Mouse (Mus musculus): ENCODE results near the gene Pcgf6.
A peak's percentile ranks its signal among the peaks of the same experiment; 100 is the strongest.
"Not testable (repeated sequence)": the region's sequence is repeated elsewhere in the genome, so short reads cannot be mapped to it uniquely, and the experiment has no call there.

Gene Pcgf6

DNA sequence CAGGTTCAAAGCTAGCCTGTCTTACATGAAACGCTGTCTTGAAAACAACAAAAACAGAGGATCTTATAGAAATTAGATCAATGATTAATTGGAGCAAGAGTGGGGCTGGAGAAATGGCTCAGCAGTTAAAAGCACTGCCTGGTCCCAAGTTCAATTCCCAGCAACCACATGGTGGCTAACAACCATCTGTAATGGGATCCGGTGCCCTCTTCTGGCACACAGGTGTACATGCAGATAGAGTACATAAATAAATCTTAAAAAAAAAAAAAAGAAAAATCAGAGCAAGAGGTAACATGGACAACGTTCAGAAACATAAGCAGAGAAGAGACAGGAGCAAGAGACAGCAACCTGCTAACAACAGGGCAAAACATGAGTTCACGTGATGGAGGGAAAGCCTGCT is 24.2 kb downstream of the Pcgf6 start:
- DNase-seq (ENCODE audit: low spot score in 2 of 2) = no peak

DNA sequence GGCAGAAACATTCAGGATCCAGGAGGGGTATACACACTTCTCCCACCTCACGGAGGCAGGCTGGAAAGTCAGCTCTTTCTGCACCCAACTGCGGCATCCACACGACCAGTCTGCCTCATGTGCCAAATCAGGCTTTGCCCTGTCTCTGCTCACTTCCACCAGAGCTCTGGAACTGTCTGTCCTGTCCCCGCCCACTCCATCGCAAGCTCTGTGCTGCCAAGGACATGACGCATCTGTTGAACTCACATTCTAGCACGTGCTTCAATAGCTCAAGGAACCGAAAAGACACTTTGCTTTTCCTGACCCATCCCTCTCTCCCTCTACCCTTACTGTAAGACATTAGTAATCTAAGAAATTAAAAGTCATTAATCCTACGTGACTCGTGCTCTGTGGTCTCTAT is 25.8 kb downstream of the Pcgf6 start:
- DNase-seq (ENCODE audit: low spot score in 2 of 2) = no peak

DNA sequence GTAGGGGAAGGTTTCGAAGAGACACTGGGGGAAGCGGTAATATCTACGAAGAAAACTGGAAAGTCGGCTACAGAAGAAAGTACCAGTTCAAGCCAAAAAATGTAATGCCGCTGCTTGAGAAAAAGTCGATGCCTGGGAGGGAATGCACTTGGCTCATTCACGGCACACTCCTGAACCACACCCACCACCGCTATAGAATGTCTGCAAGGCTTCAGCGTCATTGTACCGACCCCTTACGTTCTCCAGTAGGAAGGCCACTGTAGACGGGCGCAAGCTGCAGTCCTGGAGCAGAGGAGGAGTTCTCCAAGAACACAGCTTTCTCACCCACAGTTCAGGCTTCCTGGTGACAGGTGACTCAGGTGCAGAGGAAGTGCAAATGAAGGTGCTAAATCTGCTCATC is 27.2 kb downstream of the Pcgf6 start:
- DNase-seq (ENCODE audit: low spot score in 2 of 2) = no peak

DNA sequence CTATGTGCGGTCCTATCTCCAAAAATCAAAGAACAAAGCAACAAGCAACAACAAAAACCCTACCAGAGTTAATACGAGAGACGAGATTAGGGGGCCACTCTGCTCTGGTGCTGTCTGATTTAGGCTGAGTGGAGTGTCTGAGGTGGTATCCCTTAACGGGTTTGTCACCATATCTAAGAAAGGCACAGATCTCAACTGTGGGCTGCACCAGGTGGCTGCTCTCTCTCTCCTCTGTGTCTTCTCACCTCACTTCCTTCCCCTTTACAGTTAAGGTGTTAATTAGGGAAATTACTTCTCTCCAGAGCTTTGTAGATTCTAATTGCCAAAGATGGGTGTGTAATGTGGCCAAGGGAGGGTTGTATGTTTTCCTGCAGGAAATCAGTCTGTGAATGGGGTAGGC is 28.0 kb downstream of the Pcgf6 start:
- DNase-seq (ENCODE audit: low spot score in 2 of 2) = no peak

DNA sequence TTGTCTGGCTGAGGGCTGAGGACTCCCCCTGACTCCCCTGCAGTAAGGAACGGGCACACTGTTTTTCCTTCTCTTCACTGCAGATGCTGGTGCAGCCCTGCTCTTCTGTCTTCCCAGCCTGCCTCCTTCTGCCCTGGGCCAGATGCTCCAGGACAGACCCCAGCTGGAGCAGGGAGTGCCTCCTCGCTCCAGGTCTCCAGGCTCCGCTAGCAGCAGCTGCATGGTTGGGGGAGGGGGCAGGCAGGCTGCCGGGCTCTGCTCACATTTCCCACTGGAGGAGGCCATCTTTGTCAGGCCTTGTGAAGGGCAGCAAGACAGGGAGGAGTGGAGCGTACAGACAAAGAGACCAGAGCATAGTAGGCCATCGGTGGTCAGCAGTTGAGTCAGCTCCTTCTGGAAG is 31.4 kb downstream of the Pcgf6 start:
- DNase-seq (ENCODE audit: low spot score in 2 of 2) = no peak

DNA sequence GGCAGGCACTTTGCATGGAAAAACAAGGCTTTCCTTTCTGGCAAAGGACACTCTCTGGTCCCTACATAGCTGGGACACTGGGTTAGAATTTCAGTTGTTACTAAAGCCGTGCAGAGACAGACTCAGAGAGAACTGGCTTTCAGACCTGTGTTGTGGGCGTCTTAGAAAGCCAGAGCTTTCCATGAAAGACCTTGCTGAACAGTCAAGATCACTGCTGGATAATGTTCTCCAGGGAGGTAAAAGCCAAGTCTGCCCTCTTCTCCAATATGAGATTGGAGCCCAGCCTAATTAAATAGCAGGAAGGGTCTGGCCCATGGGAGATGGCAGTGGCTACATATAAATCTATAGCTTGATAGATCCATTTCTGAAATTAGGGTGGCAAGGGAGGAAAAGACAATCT is 32.4 kb downstream of the Pcgf6 start:
- no peak for DNase-seq (ENCODE audit: low spot score in 2 of 2)

DNA sequence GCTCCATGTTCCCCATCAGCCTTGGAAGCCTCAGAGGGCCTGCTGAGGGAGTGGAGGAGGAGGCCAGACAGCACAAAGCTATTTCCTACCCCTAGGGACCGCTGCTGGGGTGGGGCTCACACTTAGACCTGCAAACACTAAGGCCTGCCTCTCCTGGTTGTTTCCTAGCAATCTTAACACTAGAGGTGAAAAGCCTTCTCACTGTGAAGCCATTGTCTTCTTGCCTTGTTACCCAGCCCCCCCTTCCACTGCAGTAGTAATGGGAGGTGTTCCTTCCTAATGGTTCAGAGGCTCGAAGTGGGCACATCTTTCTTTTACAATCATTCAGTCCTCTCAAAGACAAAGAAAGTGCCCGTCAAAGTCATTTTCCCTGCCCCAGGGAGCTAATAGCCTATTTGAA is 32.9 kb downstream of the Pcgf6 start:
- DNase-seq (ENCODE audit: low spot score in 2 of 2) = no peak

DNA sequence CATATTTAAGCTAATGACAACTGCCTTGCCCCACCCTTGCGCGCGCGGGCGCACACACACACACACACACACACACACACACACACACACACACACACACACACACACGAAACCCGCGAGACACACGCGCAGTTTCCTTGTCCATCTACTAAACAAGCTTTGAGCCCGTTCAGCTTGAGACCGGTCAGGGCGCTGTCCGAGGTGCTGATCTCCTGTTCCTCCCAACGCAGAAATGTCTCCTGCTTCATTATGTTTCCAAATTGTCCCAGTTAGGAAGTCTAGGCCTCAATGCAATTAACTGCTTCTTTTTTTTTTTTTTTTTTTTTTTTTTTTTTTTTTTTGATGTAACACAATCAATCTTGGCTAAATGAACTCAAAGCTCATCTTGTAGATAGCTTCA is 34.2 kb downstream of the Pcgf6 start:
- DNase-seq (ENCODE audit: low spot score in 2 of 2) = peak; percentile 25 to 26

DNA sequence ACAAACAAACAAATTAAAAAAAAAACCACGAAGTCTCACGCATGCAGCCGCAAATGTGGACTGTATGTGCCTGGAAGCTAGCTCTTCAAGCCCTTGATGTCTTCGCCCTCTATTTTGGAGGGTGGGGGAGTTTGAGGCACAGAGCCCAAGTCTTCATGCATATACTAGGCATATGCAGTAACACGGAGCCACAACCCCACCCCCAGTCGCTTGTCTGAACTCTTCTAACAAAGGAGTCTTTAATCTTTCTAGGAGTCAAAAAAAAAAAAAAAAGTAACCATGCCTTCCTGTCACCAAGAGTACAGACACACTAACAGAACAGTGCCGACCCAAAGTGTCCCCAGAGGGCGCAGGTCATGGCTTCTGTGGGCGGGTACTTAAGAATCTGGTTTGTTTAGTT is 34.7 kb downstream of the Pcgf6 start:
- no peak for DNase-seq (ENCODE audit: low spot score in 2 of 2)

DNA sequence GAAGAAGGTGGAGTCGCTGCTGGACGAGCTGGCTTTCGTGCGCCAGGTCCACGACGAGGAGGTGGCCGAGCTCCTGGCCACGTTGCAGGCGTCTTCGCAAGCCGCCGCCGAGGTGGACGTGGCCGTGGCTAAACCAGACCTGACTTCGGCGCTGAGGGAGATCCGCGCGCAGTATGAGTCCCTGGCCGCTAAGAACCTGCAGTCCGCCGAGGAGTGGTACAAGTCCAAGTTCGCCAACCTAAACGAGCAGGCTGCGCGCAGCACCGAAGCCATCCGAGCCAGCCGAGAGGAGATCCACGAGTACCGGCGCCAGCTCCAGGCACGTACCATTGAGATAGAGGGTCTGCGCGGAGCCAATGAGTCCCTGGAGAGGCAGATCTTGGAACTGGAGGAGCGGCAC is 35.3 kb downstream of the Pcgf6 start:
- no peak for DNase-seq (ENCODE audit: low spot score in 2 of 2)

DNA sequence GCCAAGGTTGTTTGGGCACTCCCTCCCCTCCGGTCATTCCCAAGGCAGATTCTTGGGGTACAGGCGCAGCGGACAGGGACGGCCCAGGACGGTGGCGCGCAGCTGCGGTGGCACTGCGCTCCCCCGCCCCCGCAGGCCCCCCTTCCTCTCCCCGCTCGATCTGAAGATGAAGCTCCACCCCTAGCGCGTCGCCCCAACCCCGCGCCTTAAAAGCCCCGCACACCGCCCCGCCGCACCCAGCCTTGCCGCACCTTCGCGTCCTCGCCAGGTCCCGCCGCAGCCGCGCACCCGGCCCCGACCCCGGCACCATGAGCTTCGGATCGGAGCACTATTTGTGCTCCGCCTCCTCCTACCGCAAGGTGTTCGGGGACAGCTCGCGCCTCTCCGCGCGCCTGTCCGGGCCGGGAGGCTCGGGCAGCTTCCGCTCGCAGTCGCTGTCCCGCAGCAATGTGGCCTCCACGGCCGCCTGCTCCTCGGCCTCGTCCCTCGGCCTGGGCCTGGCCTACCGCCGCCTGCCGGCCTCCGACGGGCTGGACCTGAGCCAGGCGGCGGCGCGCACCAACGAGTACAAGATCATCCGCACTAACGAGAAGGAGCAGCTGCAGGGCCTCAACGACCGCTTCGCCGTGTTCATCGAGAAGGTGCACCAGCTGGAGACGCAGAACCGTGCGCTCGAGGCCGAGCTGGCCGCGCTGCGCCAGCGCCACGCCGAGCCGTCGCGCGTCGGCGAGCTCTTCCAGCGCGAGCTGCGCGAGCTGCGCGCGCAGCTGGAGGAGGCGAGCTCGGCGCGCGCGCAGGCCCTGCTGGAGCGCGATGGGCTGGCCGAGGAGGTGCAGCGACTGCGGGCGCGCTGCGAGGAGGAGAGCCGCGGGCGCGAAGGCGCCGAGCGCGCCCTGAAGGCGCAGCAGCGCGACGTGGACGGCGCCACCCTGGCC is 36.0 kb downstream of the Pcgf6 start, which contains the start of the genes Ina and Nt5c2:
Gene Ina (plus strand): TSS at position 252 of the 935 bp plus-strand sequence.
Gene Nt5c2 (minus strand): TSS at position 707 of the 935 bp plus-strand sequence.
- DNase-seq (ENCODE audit: low spot score in 2 of 2) = no peak

DNA sequence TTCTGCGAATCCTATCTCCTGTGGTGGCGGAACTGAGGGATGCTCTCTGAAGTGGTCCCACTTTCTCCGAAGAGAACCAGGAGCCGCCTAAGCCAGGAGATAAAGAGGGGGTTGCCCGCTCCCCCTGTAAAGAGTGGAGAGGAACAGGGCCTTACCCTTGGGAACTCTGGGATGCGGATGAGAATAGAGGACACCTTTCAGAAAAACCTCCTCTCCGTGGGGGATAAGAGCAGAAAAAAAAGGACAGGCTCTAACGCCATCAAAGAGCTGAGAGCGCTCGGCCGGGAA is 36.6 kb downstream of the Pcgf6 start:
- DNase-seq (ENCODE audit: low spot score in 2 of 2) = no peak

DNA sequence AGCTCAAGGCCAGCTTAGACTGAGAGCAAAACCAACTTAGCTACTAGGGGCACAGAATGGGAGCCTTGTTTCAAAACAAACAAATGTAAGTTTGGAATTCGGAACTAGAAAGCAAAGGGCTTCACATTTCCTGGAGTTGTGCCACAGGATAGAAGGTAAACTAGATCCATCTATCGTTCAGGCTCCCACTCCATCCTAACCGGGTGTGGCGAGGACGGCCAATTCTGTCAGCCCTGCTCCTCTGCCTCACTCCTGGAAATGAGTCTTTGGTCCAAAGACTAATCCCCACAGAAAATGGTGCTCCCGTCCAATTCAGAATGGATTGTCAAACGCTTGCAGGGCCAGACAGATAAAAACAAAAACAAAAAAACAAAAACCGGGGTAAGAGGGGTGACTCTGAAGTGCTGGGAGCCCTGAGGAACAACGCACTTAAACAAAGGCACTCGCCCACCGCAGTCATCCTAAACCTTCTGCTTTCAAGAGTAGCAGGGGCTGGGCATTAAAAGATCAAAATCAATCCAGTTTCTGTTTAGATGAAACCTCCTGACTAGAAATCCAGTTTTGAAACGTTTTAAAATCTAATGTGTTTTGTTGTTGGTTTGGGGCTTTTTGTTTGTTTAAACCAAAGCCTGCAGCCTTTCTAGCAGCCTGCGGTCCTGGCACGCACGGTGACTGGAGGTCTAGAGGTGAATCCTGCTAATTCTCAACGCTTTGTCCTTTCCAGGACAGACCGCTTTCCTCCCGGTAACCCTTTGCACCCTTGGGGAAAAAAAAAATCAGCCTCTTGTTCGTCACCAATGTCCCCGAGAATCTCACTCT is 37.2 kb downstream of the Pcgf6 start:
- no peak for DNase-seq (ENCODE audit: low spot score in 2 of 2)

DNA sequence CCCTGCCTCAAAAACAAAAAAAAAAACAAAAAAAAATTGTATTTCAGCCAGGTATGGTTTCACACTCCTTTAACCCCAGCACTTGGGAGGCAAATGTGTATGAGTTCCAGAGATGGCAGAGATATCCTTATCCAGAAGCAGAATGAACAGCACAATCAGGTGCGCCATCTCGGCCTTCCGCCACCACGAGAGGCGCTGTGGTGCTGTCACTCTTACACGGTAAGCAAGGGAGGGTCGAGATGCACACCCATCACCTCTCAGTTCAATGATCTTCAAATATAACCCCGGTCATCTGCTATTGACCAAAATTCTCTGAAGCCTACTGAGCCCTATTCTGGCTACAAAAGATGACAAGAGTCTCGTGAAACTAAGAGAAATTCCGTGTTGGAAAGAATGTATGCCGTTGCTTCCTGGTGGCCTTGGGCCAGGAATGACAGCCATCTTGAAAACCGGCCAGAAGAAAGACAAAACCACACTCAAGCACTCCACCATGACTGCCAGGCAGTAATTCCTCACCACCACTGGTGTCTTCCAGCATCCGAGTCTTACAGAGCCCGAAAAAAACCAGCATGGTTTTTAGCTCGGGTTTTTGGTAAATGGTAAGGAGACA is 38.1 kb downstream of the Pcgf6 start:
- no peak for DNase-seq (ENCODE audit: low spot score in 2 of 2)

DNA sequence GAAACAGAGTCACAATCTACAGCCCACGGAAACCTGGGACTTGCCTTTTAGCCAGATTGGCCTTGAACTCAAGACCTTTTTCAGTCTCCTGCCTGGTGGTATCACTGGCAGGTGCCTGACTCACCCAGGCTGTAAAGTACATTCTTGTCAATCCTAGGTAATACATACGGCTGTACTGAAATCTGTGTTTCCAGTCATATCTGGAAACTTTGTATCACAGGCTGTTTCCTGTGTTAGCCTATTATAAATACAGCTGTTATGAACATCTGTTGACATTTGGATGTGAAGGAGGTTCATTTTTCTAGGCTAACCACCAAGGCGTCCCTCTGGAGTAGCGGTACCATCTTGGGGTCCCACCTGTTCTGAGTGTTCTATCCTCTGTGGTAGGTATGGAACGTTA is 40.8 kb downstream of the Pcgf6 start:
- DNase-seq (ENCODE audit: low spot score in 2 of 2) = no peak

DNA sequence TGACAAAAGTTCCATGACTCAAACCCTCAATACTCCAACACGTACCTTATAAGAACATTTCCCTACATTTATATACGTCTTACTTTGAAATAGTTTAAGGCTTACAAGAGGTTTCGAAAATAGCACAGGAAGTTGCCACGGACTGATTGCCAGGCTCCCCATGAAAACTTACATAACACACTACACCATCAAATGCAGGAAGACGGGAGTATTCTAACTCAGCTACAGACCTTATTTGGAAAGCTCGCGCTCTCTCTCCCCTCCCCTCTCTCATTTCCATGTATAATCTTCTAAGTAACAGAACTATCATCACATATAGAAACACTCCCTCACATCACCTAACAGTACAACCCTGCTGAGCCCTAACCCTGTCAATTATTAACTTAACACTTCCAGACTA is 41.3 kb downstream of the Pcgf6 start:
- DNase-seq (ENCODE audit: low spot score in 2 of 2) = no peak

DNA sequence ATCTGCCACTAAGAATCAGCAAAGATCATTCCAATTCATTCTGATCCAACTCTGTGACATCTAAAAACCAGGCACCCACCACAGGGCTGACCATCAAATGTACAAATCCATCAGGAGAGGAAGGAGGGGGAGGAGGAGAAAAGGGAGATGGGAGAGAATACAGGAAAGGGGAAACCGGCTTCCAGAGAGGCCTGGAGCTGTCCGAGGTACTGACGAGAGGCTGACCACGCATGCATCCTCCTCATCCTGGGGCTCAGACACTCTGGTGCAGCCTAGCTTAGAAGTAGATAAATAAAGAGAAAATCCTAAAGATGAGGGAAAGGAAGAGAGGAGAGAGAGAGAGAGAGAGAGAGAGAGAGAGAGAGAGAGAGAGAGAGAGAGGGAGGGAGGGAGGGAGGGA is 44.4 kb downstream of the Pcgf6 start:
- no peak for DNase-seq (ENCODE audit: low spot score in 2 of 2)

DNA sequence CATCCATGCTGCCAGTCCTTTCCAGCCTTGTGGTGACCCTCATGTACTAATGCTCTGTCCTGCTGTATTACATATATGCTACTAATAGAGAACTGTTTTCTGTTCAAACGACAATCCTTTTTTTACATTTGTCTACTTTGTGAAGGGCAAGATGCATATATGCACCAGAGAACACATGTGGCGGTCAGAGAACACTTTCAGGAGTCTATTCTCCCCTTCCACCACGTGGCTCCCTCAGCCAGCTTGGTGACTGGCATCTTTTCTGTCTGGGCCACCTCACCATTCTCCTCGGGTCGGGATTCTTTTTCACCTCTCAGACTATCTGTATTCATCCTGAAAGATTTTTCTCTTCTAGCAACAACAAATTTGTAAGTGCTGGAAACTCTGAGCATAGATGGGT is 44.8 kb downstream of the Pcgf6 start:
- no peak for DNase-seq (ENCODE audit: low spot score in 2 of 2)

DNA sequence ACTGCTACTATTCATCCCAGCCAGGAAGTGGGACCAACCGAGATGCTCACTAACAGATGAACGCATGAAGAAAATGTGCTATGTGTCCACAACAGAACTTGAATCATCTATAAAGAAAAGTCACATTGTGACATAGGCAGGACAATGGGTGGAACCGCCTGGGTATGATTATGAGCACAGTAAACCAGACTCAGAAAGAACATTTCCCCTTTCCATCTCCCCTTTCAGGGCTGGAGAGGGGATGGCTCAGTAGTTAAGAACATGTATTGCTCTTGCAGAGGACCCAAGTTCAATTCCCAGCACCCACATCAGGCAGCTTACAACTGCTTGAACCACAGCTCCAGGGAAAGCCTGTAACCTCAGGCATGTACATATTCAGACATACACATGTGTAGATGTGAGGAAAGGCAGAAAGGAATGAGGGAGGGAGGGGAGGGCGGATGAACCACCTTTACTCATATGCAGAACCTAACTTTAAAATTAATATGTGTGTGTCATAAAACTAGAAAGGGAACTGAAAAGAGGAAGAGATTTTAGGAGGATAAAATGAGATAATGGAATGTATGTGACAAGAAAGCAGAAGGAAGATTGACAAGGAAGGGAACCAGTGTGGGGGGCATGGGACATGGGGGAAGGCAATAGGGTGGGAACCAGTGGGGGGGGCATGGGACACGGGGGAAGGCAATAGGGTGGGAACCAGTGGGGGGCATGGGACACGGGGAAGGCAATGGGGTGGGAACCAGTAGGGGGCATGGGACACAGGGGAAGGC is 46.8 kb downstream of the Pcgf6 start:
- DNase-seq (ENCODE audit: low spot score in 2 of 2) = no peak

DNA sequence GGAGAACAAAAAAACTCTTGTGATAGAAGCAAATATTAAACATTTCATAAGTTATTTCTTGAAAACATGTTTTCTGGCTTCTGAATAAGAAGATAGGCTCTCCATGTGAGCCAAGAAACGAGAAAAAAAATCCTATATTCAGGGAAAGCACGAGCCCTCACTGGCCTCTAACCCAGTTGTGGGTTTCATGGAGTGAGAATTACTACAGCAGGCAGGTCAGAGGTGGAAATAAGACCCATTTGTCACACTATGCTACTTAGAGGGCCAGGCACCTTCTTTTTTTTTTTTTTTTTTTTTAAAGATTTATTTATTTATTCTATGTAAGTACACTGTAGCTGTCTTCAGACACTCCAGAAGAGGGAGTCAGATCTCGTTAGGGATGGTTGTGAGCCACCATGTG is 50.3 kb downstream of the Pcgf6 start:
- DNase-seq (ENCODE audit: low spot score in 2 of 2) = not testable (repeated sequence)

DNA sequence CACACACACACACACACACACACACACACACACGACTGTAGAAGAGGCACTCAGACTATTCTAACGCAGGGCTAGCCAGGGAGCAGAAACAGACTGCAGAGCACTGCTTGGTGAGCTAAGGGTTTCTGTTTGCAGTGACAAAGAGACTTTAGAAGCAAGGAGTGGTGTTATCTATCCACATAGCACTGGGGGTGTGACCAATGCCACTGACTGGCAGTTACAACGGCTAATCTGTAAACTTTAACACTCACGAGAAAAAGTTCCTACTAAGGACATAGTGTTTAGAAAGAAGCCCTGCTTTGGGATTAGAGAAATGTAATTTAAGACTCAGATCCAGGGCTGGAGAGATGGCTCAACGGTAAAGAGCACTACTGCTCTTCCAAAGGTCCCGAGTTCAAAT is 51.0 kb downstream of the Pcgf6 start:
- peak in 1 of 2 experiments; percentile 6 for DNase-seq (ENCODE audit: low spot score in 2 of 2)

DNA sequence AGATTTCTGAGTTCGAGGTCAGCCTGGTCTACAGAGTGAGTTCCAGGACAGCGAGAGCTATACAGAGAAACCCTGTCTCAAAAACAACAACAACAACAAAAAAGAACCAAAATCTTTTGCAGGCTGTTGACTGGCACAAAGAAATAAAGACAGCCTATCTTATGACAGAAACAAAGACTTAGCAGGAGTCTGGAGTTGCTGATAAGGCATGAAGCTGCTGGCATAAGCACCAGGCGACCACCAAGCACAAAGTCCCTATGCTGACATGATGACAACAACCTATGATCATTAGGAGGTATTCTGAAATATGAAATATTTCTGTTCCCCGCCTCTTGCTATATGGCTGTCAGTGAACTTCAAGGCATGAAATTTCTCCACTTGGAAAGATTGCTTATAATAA is 51.8 kb downstream of the Pcgf6 start:
- DNase-seq (ENCODE audit: low spot score in 2 of 2) = no peak

All from spleen, postnatal 36 days (tissue).